Mouse (Mus musculus): Measurements from ENCODE around the gene Cyp2j5.
"Not testable (repeated sequence)": the region's sequence is repeated elsewhere in the genome, so short reads cannot be mapped to it uniquely, and the experiment has no call there.

Gene Cyp2j5

GRCm38 (mm10) chr4:96663991-96664390, at the start of gene Cyp2j5:
TSS of gene Cyp2j5 (minus strand) at chr4:96664154.
- no peak for DNase-seq

DNA sequence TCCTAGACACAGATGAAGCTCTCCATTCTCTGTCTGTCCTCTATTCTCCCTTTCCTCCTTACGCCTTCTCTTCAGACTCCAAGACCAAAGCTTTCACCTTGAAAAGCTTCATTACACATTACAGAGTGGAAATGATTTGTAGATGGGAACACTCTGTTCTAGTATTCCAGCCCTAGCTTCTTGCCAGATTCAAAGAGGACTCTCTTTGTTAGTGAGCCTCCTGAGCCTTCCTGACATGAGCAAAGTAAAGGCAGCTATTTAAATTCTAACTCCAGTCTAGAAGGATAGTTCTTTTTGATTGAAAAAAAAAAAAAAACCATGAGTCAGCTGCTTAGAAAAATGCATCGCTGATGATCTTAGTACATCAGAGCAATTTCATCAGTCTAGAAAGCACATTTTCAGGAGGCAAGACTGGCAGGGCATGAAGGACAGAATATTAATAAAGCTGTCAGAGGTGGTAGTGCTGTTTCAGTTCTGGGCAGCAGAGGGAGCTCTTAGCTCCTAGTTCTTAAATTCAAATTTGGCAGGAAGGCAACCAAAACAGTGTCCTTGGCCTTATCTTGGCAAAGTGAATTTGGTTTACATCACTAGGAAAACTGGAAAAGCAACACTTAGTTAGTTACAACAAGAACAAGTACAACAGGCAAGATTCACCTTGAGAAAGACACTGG, 41.5 kb upstream of the Cyp2j5 start:
- peak in 1 of 2 experiments; percentile 34 for DNase-seq

GRCm38 (mm10) chr4:96698218-96698561, 34.2 kb upstream of the Cyp2j5 start:
- DNase-seq: no peak

- peak; percentile 22 to 47 for DNase-seq
Measured at GRCm38 (mm10) chr4:96697511-96698217, 33.7 kb upstream of the Cyp2j5 start.

DNA sequence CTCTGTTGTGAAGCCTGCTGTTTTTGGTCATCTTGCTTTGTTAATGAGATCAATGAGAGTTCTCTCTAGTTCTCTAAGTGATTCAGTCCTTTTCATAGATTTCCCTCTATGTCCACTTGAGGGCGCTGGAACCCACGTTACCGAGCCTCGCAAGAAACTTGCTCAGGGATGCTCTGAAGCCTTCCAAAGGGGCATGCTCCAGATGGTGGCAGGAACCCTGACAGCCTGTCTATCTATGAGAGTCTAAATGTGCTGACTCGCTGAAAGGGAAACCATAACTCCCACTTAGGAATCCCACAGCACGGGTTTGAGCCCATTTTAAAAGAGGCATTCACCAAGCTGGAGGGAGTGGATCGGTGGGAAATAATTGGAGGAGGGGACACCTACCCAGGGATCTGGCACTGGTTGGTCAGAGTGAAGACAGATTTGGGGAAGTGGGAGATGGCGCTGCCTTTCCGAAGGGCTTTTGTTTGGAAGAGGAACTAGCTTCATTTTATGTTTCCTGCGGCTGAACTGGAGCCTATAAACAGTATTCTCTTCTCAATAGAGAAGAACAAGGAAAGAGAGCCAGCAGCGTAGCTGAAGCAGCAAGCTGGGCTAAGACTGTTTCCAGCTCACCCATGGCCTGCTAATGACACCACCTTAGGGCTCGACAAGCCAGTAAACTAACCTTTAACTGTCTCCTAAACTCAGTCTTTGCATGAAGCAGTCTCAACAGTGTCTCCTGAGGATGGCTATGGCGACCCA, 32.8 kb upstream of the Cyp2j5 start:
- DNase-seq: peak; percentile 50 to 59

DNA sequence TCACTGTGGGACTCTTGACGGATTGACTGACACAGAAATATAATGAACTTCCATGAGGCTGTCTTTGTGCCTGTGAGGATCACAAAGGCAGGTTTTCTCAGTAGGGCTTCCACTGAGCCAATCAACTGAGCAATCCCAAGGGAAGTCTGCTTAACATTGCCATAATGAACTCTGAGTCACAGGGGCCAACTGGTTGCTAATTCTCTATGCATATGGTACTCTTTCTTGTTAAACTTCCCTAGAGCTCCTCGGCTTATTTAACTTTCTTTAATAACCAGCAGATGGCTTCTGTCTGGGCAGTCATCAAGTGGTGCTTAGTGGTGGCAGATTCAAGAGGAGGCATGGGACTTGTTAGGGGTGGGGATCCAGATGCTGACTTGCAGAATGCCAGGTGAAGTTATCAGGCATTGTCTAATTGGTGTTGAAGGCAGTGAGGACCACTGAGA, 23.4 kb upstream of the Cyp2j5 start:
- DNase-seq: no peak

GRCm38 (mm10) chr4:96683474-96683873, 19.5 kb upstream of the Cyp2j5 start:
- DNase-seq: no peak

DNA sequence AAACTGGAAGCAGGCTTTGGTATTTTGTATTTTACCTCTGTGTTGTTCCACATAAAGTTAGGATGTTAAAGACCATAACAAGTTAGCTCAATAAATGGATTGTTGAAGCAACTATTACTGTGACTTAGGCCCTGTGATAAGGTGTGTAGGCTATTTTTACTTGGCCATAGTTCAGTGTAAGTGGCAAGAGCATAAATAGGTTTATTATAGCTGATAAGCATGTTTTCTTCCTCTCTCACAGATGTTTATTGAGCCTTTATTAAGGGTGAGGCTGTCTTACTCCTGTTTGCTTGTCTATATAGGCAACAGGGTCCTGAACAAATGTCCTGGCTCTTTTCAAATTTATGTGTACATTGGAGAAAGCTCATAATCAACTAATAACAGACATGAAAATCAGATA, 17.0 kb upstream of the Cyp2j5 start:
- no peak for DNase-seq

DNA sequence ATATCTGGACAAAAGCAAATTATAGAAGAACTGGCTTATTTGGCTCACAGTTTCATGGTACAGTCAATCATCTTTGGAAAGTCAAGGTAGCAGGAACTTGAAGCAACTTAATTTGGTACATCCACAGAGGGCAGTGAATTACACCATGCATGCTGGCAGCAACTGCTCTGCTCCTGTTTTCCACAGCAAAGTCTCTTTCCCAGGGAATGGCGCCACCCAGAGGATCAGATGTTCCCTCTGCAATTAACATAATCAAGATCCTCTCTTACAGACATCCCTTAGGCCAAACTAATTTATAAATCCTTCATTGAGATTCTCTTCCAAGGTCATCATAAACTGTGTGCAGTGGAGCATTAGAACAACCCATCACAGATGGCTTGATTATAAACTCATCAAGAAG, 16.3 kb upstream of the Cyp2j5 start:
- no peak for DNase-seq

- no peak for DNase-seq
Measured at GRCm38 (mm10) chr4:96664668-96665454, 907 bp upstream of the Cyp2j5 start.

- DNase-seq: no peak
Measured at GRCm38 (mm10) chr4:96635455-96635854, 28.5 kb downstream of the Cyp2j5 start.

DNA sequence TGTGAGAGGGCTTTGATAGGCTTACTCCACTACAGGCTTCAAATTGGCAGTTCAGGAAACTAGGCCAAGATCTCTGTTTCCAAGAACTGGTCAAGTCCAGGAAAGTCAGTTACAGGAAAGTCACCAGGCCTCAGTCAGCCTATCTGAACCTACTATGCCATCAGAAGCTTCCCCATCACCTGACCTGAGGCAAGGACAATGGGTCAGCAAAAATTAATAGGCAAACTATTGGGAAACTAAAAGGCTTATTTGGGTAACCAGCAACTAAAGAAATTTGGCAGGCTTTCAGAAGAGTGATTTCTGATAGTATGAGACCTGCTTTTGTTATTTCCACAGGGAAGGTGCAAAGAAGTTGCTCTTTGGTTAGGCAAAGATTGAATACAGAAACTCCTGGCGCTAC, 41.5 kb downstream of the Cyp2j5 start:
- DNase-seq: no peak

DNA sequence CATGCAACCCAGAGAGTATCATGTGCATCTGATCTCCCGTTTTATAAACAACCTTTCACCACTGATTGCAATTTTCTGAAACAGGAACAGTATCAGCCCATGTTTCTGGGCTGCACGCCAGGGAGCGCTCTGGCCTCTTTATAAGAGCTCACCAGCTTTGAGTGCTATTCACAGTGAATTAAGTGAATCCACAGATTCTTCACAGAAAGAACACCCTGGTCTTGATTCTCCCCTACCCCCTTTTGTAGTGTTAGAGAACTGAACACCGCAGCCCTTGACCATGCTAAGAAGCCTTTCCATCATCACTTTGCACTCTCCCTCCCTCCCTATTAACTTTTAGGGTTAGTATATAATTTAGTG, 72.2 kb downstream of the Cyp2j5 start:
- DNase-seq: peak in 1 of 2 experiments; percentile 73

DNA sequence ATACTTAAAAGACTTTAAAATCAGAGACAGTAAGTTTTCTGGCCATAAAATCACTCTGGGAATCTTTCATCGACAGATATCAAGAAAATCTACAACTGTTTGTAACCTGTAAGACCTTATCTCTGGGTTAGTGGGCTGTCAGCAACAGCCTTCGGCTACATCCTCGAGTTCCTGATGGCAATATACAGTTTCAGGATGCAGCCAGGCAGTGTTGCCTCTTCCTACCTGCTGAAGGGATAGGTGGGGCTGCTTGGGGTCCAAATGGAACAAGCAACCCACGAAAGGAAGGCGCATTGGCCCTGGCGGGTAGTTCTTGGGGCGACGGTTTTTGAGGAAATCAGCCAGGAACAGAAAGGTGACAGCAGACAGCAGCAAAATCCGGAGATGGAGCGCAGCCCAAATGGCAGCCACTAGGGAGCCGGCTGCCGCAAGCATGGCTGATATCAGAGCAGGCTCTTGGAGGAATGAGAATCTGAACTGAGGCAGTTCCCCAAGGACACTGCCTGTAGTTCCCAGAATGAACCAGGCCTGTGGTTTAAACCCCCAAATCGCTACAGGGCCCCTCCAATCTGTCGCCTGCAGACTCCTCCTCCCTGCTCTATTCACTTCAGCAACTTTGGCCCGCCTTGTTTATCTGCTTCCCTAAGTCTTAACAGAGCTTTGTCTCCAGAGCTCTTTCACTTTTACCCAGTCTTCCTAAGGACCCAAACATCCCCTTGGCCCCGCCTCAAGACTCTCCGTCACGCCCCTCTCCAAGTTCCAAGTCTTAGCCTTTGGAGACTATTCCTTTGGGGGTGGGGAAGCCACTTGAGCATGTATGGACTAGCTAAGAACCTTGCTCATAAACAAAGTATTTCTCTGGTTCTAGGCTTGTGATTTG, 72.8 kb downstream of the Cyp2j5 start, which contains the start of gene Cyp2j9:
TSS of gene Cyp2j9 (minus strand) at position 668 of the 880 bp plus-strand sequence.
- DNase-seq: peak; percentile 78 to 83

DNA sequence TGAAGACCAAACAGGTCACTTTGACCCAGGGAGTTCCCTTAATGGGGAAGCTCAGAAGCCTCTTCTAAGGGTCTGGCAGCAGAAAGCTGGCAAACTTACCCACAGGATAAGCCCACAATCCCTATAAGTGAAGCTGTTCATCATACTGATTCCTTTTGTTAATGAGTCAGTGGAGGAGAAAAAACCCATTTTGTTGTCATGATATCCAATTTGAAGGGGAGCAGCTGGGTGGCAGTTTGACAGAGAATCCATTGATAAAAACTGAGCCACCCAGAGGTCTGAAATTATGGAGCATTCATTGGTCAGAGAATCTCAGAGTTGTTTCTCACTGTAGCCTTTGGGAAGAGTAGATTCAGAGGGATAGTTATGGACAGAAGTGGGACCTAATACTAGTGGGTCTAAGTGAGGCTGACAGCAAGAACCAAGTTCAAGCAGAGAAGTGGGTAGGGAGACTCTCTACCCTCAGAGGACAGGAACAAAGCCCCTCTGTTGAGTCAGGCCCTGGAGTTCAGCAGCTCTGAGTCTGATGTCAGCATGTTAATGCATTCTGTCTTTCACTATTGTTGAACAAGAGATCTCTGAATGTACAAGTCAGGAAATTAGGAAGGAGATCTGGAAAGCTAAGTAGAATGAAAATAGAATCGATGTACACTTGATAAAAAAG, 82.4 kb downstream of the Cyp2j5 start:
- DNase-seq: no peak

- DNase-seq: not testable (repeated sequence)
Measured at GRCm38 (mm10) chr4:96580351-96580750, 83.6 kb downstream of the Cyp2j5 start.
